In the genomic region with DNA sequence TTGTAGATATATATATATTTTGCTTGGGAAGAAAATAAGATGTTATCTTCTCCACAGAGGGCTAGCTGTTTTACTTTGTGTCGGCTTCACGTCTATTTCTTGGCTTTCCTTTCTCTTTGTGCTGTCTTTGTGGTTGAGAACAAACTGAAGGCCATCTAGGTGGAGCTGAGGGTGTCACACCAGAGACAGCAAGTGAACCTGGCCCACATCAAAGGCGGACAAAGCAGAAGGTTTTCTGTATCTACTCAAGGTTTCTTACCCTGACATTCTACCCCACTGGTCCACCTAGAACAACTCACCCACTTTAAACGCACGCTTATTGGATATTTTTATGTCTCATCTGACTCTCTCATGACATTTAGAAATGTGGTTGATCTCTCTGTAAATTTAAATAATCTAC, we compare ENCODE assay signal across 34 mouse cellular contexts. TPM values are rescaled to one million over a fixed set of nuclear protein-coding genes. Genes with fewer than 3 reads are reported as not detected.
DNase-seq lines count a peak whose midpoint lies in the region; ATAC-seq and TF ChIP-seq lines count a peak whose summit lies in the region.
"Had no signal": no experiment of that assay in that cellular context is flagged by ENCODE, and none has a peak within 500 bp of the region (broad histone marks: within the 10 kb centered on the region; RNA-seq: fewer than 3 reads in every experiment).

No protein-coding gene starts in this region.

- no peak overlapping the region for H3K9ac ChIP-seq in intestine, postnatal 0 days (ENCODE audit: low read depth, low read length)
- H3K9ac ChIP-seq in kidney, embryonic 16.5 days (replicated peaks; ENCODE audit: low read length): no peak overlapping the region
- H3K9ac ChIP-seq: embryonic facial prominence, embryonic 13.5 days; forebrain, embryonic 12.5 days; forebrain, embryonic 15.5 days; heart, embryonic 12.5 days; heart, embryonic 15.5 days; hindbrain, embryonic 13.5 days had no signal

- no peaks in the 10 kb centered on the region for H3K27me3 ChIP-seq in intestine, postnatal 0 days (replicated peaks; ENCODE audit: control insufficient read depth, insufficient read depth, low read length)
- H3K27me3 ChIP-seq in kidney, embryonic 16.5 days (ENCODE audit: insufficient read depth, low read length): no peaks in the 10 kb centered on the region
- H3K27me3 ChIP-seq: CH12.LX; embryonic facial prominence, embryonic 13.5 days; forebrain, embryonic 12.5 days; forebrain, embryonic 15.5 days; heart, embryonic 12.5 days; heart, embryonic 15.5 days; hindbrain, embryonic 13.5 days had no signal

- H3K4me2 ChIP-seq in intestine, postnatal 0 days (replicated peaks; ENCODE audit: low read depth): no peak overlapping the region
- no peak overlapping the region for H3K4me2 ChIP-seq in kidney, embryonic 16.5 days (replicated peaks; ENCODE audit: low read depth, low read length)
- H3K4me2 ChIP-seq: embryonic facial prominence, embryonic 13.5 days; forebrain, embryonic 12.5 days; forebrain, embryonic 15.5 days; heart, embryonic 12.5 days; heart, embryonic 15.5 days; hindbrain, embryonic 13.5 days had no signal

- peak; percentile 38 for ATAC-seq in CD4-positive, CD25-positive, alpha-beta regulatory T cell, adult 4 months
- ATAC-seq in inflammation-experienced regulatory T-cells, adult 6 months: peak; percentile 31
- no peak for ATAC-seq in intestine, postnatal 0 days
- no peak for ATAC-seq in kidney, embryonic 16.5 days (ENCODE audit: low FRiP score, low TSS enrichment)
- ATAC-seq: forebrain, embryonic 15.5 days; hindbrain, embryonic 16.5 days; Patski had no signal

- no peaks in the 10 kb centered on the region for H3K9me3 ChIP-seq in intestine, postnatal 0 days (ENCODE audit: control insufficient read depth)
- no peaks in the 10 kb centered on the region for H3K9me3 ChIP-seq in kidney, embryonic 16.5 days (ENCODE audit: low read length)
- H3K9me3 ChIP-seq: embryonic facial prominence, embryonic 10.5 days; embryonic facial prominence, embryonic 13.5 days; forebrain, embryonic 12.5 days; forebrain, embryonic 15.5 days; G1E; heart, embryonic 12.5 days; heart, embryonic 15.5 days; hindbrain, embryonic 10.5 days; hindbrain, embryonic 13.5 days had no signal

- TF ChIP-seq CTCF in intestine, postnatal 0 days (IDR thresholded peaks at IDR 0.05; ENCODE audit: low read depth): no peak

- DNase-seq in CD4-positive helper T cell, adult 2 months (ENCODE audit: low read depth, low spot score): peak; percentile 49
- DNase-seq in cerebellum, adult 18-20 months: no peak
- DNase-seq: adrenal gland, adult 2 months; adrenal gland, postnatal 14 days; B cell, adult 2 months; cerebellum, adult 11 months; cerebellum, adult 8-10 months; cerebellum, postnatal 10 days; cerebellum, postnatal 36 days; embryo, embryonic 11 days; gastrocnemius, postnatal 10 days; gastrocnemius, postnatal 36 days; heart, postnatal 10 days; heart, postnatal 36 days; kidney, adult 11 months had no signal

- H3K4me1 ChIP-seq in intestine, postnatal 0 days (replicated peaks; ENCODE audit: control insufficient read depth, insufficient read depth, low read length): no peaks in the 10 kb centered on the region
- no peaks in the 10 kb centered on the region for H3K4me1 ChIP-seq in kidney, embryonic 16.5 days (ENCODE audit: insufficient read depth, low read length)
- H3K4me1 ChIP-seq: embryonic facial prominence, embryonic 10.5 days; embryonic facial prominence, embryonic 13.5 days; forebrain, embryonic 12.5 days; forebrain, embryonic 15.5 days; heart, embryonic 12.5 days; heart, embryonic 15.5 days; hindbrain, embryonic 10.5 days; hindbrain, embryonic 13.5 days had no signal

- WGBS in intestine, postnatal 0 days: 89% methylated on average over 5 of the region's 5 CpGs
- WGBS in kidney, embryonic 16.5 days: 94% methylated on average over 5 of the region's 5 CpGs

- H3K36me3 ChIP-seq in intestine, postnatal 0 days (ENCODE audit: control insufficient read depth, insufficient read depth): no peaks in the 10 kb centered on the region
- no peaks in the 10 kb centered on the region for H3K36me3 ChIP-seq in kidney, embryonic 16.5 days (ENCODE audit: insufficient read depth, low read length)
- H3K36me3 ChIP-seq: embryonic facial prominence, embryonic 10.5 days; embryonic facial prominence, embryonic 13.5 days; forebrain, embryonic 12.5 days; forebrain, embryonic 15.5 days; G1E; heart, embryonic 12.5 days; heart, embryonic 15.5 days; hindbrain, embryonic 10.5 days; hindbrain, embryonic 13.5 days had no signal

- H3K27ac ChIP-seq in intestine, postnatal 0 days (ENCODE audit: low read depth, low read length): no peak overlapping the region
- no peak overlapping the region for H3K27ac ChIP-seq in kidney, embryonic 16.5 days (ENCODE audit: low read length)
- H3K27ac ChIP-seq: embryonic facial prominence, embryonic 10.5 days; embryonic facial prominence, embryonic 13.5 days; forebrain, embryonic 12.5 days; forebrain, embryonic 15.5 days; heart, embryonic 15.5 days; hindbrain, embryonic 10.5 days; hindbrain, embryonic 13.5 days had no signal

- H3K4me3 ChIP-seq in intestine, postnatal 0 days (ENCODE audit: low read depth, low read length): no peak overlapping the region
- H3K4me3 ChIP-seq in kidney, embryonic 16.5 days (ENCODE audit: low read length): no peak overlapping the region
- H3K4me3 ChIP-seq: embryonic facial prominence, embryonic 10.5 days; embryonic facial prominence, embryonic 13.5 days; erythroblast, embryonic 14.5 days; forebrain, embryonic 12.5 days; forebrain, embryonic 15.5 days; heart, embryonic 12.5 days; heart, embryonic 15.5 days; hindbrain, embryonic 10.5 days; hindbrain, embryonic 13.5 days had no signal

RNA-seq across cellular contexts. Expression of a gene that starts 24.0 kb away (rescaled TPM):
- 10 to 100 TPM; 48.3 to 55.6 TPM for polyA plus RNA-seq in CD4-positive, CD25-positive, alpha-beta regulatory T cell, adult 4 months (2017; shearing (Covaris generic))
- polyA plus RNA-seq in inflammation-experienced regulatory T-cells, adult 6 months (2017; shearing (Covaris generic)): 10 to 100 TPM; 38.9 to 52.3 (median 41.0) TPM
- polyA plus RNA-seq in intestine, postnatal 0 days (2015; fragmentation: Nextera tagmentation; extraction: Ambion mirVana): 54.5 and 56.7 TPM in 2 replicates
- polyA plus RNA-seq in kidney, embryonic 16.5 days (2015; fragmentation: Nextera tagmentation; extraction: Ambion mirVana): 34.5 and 42.7 TPM in 2 replicates

RNA-seq across cellular contexts. Expression of a gene that starts 24.8 kb away (rescaled TPM):
- 10 to 100 TPM; 35.4 to 55.3 TPM for polyA plus RNA-seq in CD4-positive, CD25-positive, alpha-beta regulatory T cell, adult 4 months (2017; shearing (Covaris generic))
- 10 to 100 TPM; 25.1 to 29.8 (median 28.5) TPM for polyA plus RNA-seq in inflammation-experienced regulatory T-cells, adult 6 months (2017; shearing (Covaris generic))
- 0.20 and 0.34 TPM in 2 replicates for polyA plus RNA-seq in intestine, postnatal 0 days (2015; fragmentation: Nextera tagmentation; extraction: Ambion mirVana)
- not detected in 2 replicates for polyA plus RNA-seq in kidney, embryonic 16.5 days (2015; fragmentation: Nextera tagmentation; extraction: Ambion mirVana)
- polyA plus RNA-seq: adrenal gland, adult 2 months; cortical plate, adult 2 months; embryonic facial prominence, embryonic 10.5 days; erythroblast, embryonic 14.5 days; G1E; heart, embryonic 12.5 days; heart, embryonic 15.5 days; hindbrain, embryonic 10.5 days; hindbrain, embryonic 13.5 days; hindbrain, embryonic 16.5 days; intestine, embryonic 14.5 days; Patski had no signal

RNA-seq across cellular contexts. Expression of a gene that starts 33.6 kb away (rescaled TPM):
- 100 to 1,000 TPM; 201 to 243 TPM for polyA plus RNA-seq in CD4-positive, CD25-positive, alpha-beta regulatory T cell, adult 4 months (2017; shearing (Covaris generic))
- polyA plus RNA-seq in inflammation-experienced regulatory T-cells, adult 6 months (2017; shearing (Covaris generic)): 100 to 1,000 TPM; 231 to 337 (median 232) TPM
- 86.0 and 86.1 TPM in 2 replicates for polyA plus RNA-seq in intestine, postnatal 0 days (2015; fragmentation: Nextera tagmentation; extraction: Ambion mirVana)
- 124 TPM in 2 replicates for polyA plus RNA-seq in kidney, embryonic 16.5 days (2015; fragmentation: Nextera tagmentation; extraction: Ambion mirVana)

RNA-seq across cellular contexts. Expression of a gene that starts 55.6 kb away (rescaled TPM):
- not detected for polyA plus RNA-seq in CD4-positive, CD25-positive, alpha-beta regulatory T cell, adult 4 months (2017; shearing (Covaris generic))
- not detected for polyA plus RNA-seq in inflammation-experienced regulatory T-cells, adult 6 months (2017; shearing (Covaris generic))
- polyA plus RNA-seq in intestine, postnatal 0 days (2015; fragmentation: Nextera tagmentation; extraction: Ambion mirVana): not detected in 2 replicates
- polyA plus RNA-seq in kidney, embryonic 16.5 days (2015; fragmentation: Nextera tagmentation; extraction: Ambion mirVana): not detected in 2 replicates
- polyA plus RNA-seq: adrenal gland, adult 2 months; cortical plate, adult 2 months; embryonic facial prominence, embryonic 10.5 days; embryonic facial prominence, embryonic 13.5 days; erythroblast, embryonic 14.5 days; forebrain, embryonic 12.5 days; forebrain, embryonic 15.5 days; G1E; heart, embryonic 12.5 days; heart, embryonic 15.5 days; hindbrain, embryonic 10.5 days; hindbrain, embryonic 13.5 days; hindbrain, embryonic 16.5 days; intestine, embryonic 14.5 days; Patski had no signal

Comparison
In these comparisons a context has a peak if more than half of its experiments do, and no peak if none do; other contexts are left out.
1. ATAC-seq: peak in CD4-positive, CD25-positive, alpha-beta regulatory T cell, adult 4 months (single experiment) and inflammation-experienced regulatory T-cells, adult 6 months (single experiment); none in intestine, postnatal 0 days (single experiment) and kidney, embryonic 16.5 days (single experiment).
2. RNA of a gene that starts 24.8 kb away (polyA plus RNA-seq): 35.4 to 55.3 TPM in CD4-positive, CD25-positive, alpha-beta regulatory T cell, adult 4 months and 25.1 to 29.8 TPM in inflammation-experienced regulatory T-cells, adult 6 months; 0.20 to 0.34 TPM in intestine, postnatal 0 days and not detected in kidney, embryonic 16.5 days; every median in the first group is over 10 times any median in the second.